Mouse (Mus musculus) limb, embryonic 12.5 days (tissue): ENCODE results near the gene Gna12. TPM values are rescaled to one million over a fixed set of nuclear protein-coding genes. Genes with fewer than 3 reads are reported as not detected.

ENCODE experiments used
- polyA plus RNA-seq: library from polyadenylated mRNA; unstranded; fragments of >200 nt; fragmentation: Nextera tagmentation; extraction: Ambion mirVana; gene quantifications from 2 replicates; pipeline ENCODE4 v1.2.1, GENCODE M21; 2016

Gna12 gene
- polyA plus RNA-seq, 1 experiment from 2014 or later = 49.7 TPM

Other genes with a start within 250 kb of the Gna12 start
- gene Lfng, start 223.1 kb downstream of the Gna12 start, polyA plus RNA-seq = 10.3 and 10.8 TPM in 2 replicates
- gene Ttyh3, start 181.4 kb downstream of the Gna12 start, polyA plus RNA-seq = 48.8 and 58.0 TPM in 2 replicates
- 26.0 and 28.8 TPM in 2 replicates for gene Iqce, start 128.1 kb downstream of the Gna12 start, polyA plus RNA-seq
- 22.4 and 23.5 TPM in 2 replicates for gene Brat1, start 125.4 kb downstream of the Gna12 start, polyA plus RNA-seq
- gene Amz1, start 106.3 kb downstream of the Gna12 start, polyA plus RNA-seq = 0.89 and 0.93 TPM in 2 replicates
- 1.8 and 2.6 TPM in 2 replicates for gene Card11, start 170.2 kb upstream of the Gna12 start, polyA plus RNA-seq